Mouse (Mus musculus) bone marrow macrophage, adult 2 months (primary cell): ENCODE results near the gene Zfyve9. TPM values are rescaled to one million over a fixed set of nuclear protein-coding genes. Genes with fewer than 3 reads are reported as not detected.

Experiments
- H3K27ac ChIP-seq: 2 replicates; pipeline ENCODE4 v1.5.1; 2012; ENCODE audit warnings: low read depth, low read length; ENCODE audit not compliant: insufficient read depth
- H3K4me1 ChIP-seq: 2 replicates; pipeline ENCODE4 v1.6.1; 2012; ENCODE audit warnings: low read length; ENCODE audit not compliant: control insufficient read depth, insufficient read depth
- H3K4me3 ChIP-seq: 2 replicates; pipeline ENCODE4 v1.5.1; 2012; ENCODE audit warnings: mild to moderate bottlenecking, low read length, moderate library complexity; ENCODE audit not compliant: insufficient read depth
- CTCF ChIP-seq: IDR thresholded peaks from 2 replicates; pipeline ENCODE4 v1.5.1; 2012; ENCODE audit warnings: low read depth, mild to moderate bottlenecking, low read length, moderate library complexity
- POLR2A ChIP-seq: IDR thresholded peaks from 2 replicates; pipeline ENCODE4 v1.6.1; 2012; ENCODE audit warnings: mild to moderate bottlenecking, low read depth, low read length, borderline replicate concordance
- polyA plus RNA-seq: library from polyadenylated mRNA; stranded (reverse); fragments of >200 nt; gene quantifications from 2 replicates; pipeline ENCODE4 v1.2.4, GENCODE M21; 2012; ENCODE audit not compliant: missing spikeins, insufficient read depth, insufficient read length

Zfyve9 gene
- polyA plus RNA-seq, 1 experiment: 2.0 TPM

- H3K4me3 ChIP-seq: no peak overlapping the region
- TF ChIP-seq CTCF: no peak
- TF ChIP-seq POLR2A: no peak
- no peak overlapping the region for H3K27ac ChIP-seq
- peaks cover 18% of the 10 kb centered on the region for H3K4me1 ChIP-seq
Measured at GRCm38 (mm10) chr4:108790507-108790906, 9.9 kb upstream of the Zfyve9 start.

GRCm38 (mm10) chr4:108789258-108789936 is 8.8 kb upstream of the Zfyve9 start:
- Histone ChIP-seq H3K27ac (peak overlapping the region; percentile 47), H3K4me1 (peaks cover 18% of the 10 kb centered on the region), H3K4me3 (peak overlapping the region; percentile 21; the same call in 1 of the 2 replicates)
- TF ChIP-seq POLR2A: no peak
- TF ChIP-seq CTCF: no peak

GRCm38 (mm10) chr4:108782421-108783085 is 2.0 kb upstream of the Zfyve9 start:
- H3K4me1 ChIP-seq: peaks cover 12% of the 10 kb centered on the region
- TF ChIP-seq POLR2A (no peak), CTCF (no peak)
- no peak overlapping the region for H3K27ac ChIP-seq
- no peak overlapping the region for H3K4me3 ChIP-seq

GRCm38 (mm10) chr4:108781596-108781995 is 998 bp upstream of the Zfyve9 start:
- Histone ChIP-seq H3K4me3 (no peak overlapping the region), H3K4me1 (peaks cover 12% of the 10 kb centered on the region), H3K27ac (no peak overlapping the region)
- TF ChIP-seq POLR2A (no peak), CTCF (no peak)

GRCm38 (mm10) chr4:108780864-108781205 is 237 bp upstream of the Zfyve9 start:
- H3K27ac ChIP-seq: no peak overlapping the region
- peaks cover 12% of the 10 kb centered on the region for H3K4me1 ChIP-seq
- 0 out of 2 replicates have a peak overlapping the region, but pooled peaks have one; percentile 2 for H3K4me3 ChIP-seq
- TF ChIP-seq CTCF (no peak), POLR2A (no peak)

GRCm38 (mm10) chr4:108779763-108780056 is 888 bp downstream of the Zfyve9 start:
- peaks cover 12% of the 10 kb centered on the region for H3K4me1 ChIP-seq
- H3K4me3 ChIP-seq: peak overlapping the region; percentile 82
- no peak for TF ChIP-seq CTCF
- TF ChIP-seq POLR2A: no peak
- no peak overlapping the region for H3K27ac ChIP-seq

- peaks cover 6% of the 10 kb centered on the region; the same call in 1 of the 2 replicates for H3K4me1 ChIP-seq
- TF ChIP-seq CTCF (no peak), POLR2A (no peak)
- no peak overlapping the region for H3K4me3 ChIP-seq
- no peak overlapping the region for H3K27ac ChIP-seq
Measured at GRCm38 (mm10) chr4:108768527-108768926, 12.1 kb downstream of the Zfyve9 start.

- no peak for TF ChIP-seq CTCF
- no peak for TF ChIP-seq POLR2A
- H3K4me1 ChIP-seq: peaks cover 2% of the 10 kb centered on the region; the same call in 1 of the 2 replicates
- H3K27ac ChIP-seq: no peak overlapping the region
- no peak overlapping the region for H3K4me3 ChIP-seq
Measured at GRCm38 (mm10) chr4:108759583-108759982, 21.0 kb downstream of the Zfyve9 start.

- TF ChIP-seq CTCF (no peak), POLR2A (no peak)
- H3K27ac ChIP-seq: no peak overlapping the region
Measured at GRCm38 (mm10) chr4:108746160-108746873, 34.3 kb downstream of the Zfyve9 start.

GRCm38 (mm10) chr4:108731582-108731981 is 49.0 kb downstream of the Zfyve9 start:
- TF ChIP-seq CTCF: no peak
- no peak for TF ChIP-seq POLR2A
- H3K27ac ChIP-seq: no peak overlapping the region
- no peak overlapping the region for H3K4me3 ChIP-seq
- no peaks in the 10 kb centered on the region for H3K4me1 ChIP-seq

More at GRCm38 (mm10) chr4:108746160-108746873, 34.3 kb downstream of the Zfyve9 start:
- no peak overlapping the region for H3K4me3 ChIP-seq
- H3K4me1 ChIP-seq: no peaks in the 10 kb centered on the region
